Mouse (Mus musculus) layer of hippocampus, postnatal 14 days (tissue): ENCODE data around the gene Ptgis. TPM values are rescaled to one million over a fixed set of nuclear protein-coding genes. Genes with fewer than 3 reads are reported as not detected.
A peak's percentile ranks its signal among the peaks of the same experiment; 100 is the strongest.

Experiments
- DNase-seq, 2 experiments: peaks; one replicate each; pipeline ENCODE4 v3.0.0; 2021 to 2022; ENCODE audit warnings: low spot score in 2 of 2, mixed read lengths in 1 of 2
- total RNA-seq, 2 experiments: library from RNA; stranded (reverse); gene quantifications; 2 replicates each; pipeline ENCODE4 v1.2.3; 2021

Gene Ptgis
- total RNA-seq, 2 experiments from 2014 or later = 1.3 to 2.1 TPM

- DNase-seq = no peak
These were observed 41.6 kb downstream of the Ptgis start for GRCm38 (mm10) chr2:167198660-167199427.

DNA sequence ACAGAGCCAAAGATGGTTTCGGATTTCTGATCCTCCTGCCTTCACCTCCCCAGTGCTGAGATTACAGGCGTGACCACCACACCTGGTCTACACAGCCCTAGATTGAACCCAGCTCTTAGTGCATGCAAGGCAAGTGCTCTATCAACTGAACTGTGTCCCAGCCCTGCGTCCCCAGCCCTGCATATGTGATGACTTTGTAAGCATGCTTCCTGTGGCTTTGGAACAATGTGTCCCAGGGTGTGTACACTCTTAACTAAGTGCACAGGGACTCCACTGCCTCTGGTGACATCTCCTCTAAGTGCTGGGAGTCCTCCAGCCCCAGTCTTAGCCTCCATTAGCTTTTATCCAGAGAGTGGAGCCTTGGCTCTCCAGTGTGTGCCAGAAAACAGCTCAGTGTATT is 47.0 kb downstream of the Ptgis start:
- no peak for DNase-seq

GRCm38 (mm10) chr2:167190076-167190399 is 50.4 kb downstream of the Ptgis start, which contains the start of gene Kcnb1:
Kcnb1 (minus strand) TSS chr2:167190155.
- peak; percentile 82 to 87 for DNase-seq

- DNase-seq = peak; percentile 29 to 62
These were observed 50.9 kb downstream of the Ptgis start for GRCm38 (mm10) chr2:167189291-167190075.

DNA sequence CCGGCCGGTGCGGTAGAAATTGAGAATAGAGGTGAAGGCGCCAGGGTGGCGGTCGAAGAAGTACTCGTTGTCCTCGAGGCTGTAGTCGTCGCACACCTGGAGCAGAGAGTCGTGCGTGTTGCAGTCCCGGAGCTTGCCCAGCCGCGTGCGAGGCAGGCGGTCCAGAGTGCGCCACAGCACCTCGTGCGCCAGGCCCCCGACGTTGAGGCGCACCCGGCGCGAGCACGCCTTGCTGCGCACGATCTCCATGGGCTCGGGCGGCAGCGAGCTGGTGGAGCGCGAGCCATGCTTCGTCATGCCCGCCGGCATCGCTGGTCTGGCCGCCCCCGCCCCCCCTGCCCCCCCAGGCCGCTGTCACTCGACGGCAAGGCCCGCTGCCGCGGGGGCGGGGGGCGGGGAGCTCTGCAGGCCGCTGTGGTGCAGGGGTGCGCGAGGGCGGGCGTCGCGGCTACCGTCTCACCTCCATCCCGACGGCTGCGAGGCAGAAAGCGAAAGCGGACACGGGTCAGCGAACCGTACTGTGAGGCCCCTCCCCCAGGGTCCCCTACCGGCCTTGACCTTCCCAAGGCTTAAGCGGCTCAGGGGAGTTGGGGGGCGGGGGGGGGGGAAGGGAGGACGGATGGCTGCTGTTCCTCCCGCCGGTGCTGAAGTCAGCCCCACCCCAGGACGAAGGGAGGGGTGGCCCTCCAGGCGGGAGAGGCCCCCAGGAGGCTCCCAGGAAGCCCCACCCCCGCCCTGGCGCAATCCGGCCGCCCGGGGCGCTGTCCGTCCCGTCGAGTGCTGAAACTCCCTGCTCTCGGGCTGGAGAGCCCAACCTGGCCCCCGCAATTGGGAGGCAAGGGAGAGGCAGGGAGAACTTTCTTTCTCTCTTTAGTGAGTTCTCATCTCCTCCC is 51.8 kb downstream of the Ptgis start:
- peak; percentile 40 to 43 for DNase-seq

GRCm38 (mm10) chr2:167187119-167187518 is 53.3 kb downstream of the Ptgis start:
- DNase-seq = no peak

DNA sequence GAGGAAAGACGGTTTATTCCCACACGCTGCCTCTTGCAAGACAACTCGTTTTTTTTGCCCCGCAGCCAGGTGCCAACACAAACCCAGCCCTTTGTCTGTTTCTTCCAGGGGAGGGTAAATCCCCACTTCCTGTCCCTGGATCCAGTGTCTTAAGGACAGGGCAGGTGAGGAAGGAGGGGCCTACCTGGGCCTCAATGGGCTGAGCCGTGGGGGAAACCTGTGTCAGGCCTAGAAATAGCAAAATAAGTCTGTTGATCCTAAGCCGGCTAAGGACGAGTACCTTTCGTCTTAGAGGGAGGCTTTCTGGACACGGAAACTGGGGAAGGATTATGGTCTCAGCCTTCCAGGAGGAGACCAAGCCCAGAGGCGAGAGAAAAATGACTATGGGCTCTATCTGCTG is 53.9 kb downstream of the Ptgis start:
- no peak for DNase-seq

DNA sequence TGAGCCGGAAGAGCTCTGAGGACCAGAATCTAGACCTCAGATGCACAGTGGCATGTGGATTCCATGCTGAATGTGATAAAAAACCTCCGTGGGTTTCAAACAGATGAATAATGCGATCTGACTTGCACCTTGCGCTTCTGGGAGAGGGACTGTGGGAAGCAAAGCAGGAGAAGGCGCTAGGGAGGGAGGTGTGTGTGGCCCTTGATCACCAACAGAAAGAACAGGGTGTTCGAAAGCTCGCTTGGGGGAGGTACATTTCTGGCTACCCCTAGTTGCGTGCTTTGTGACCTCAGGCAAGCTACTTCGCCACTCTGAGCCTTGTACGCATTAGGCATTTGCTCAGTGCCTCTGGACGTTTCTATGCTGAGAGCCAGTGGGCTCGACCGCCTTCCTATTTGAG is 54.4 kb downstream of the Ptgis start:
- no peak for DNase-seq

GRCm38 (mm10) chr2:167185432-167185831 is 55.0 kb downstream of the Ptgis start:
- DNase-seq = no peak

- no peak for DNase-seq
These were observed 58.6 kb downstream of the Ptgis start for GRCm38 (mm10) chr2:167181662-167182389.

- no peak for DNase-seq
These were observed 59.3 kb downstream of the Ptgis start for GRCm38 (mm10) chr2:167181096-167181495.

- no peak for DNase-seq
These were observed 61.1 kb downstream of the Ptgis start for GRCm38 (mm10) chr2:167179301-167179700.

GRCm38 (mm10) chr2:167177231-167177641 is 63.2 kb downstream of the Ptgis start:
- DNase-seq = no peak

GRCm38 (mm10) chr2:167175284-167175683 is 65.1 kb downstream of the Ptgis start:
- no peak for DNase-seq

GRCm38 (mm10) chr2:167173051-167173875 is 67.1 kb downstream of the Ptgis start:
- DNase-seq = no peak

- DNase-seq = no peak
These were observed 72.7 kb downstream of the Ptgis start for GRCm38 (mm10) chr2:167167515-167168212.

DNA sequence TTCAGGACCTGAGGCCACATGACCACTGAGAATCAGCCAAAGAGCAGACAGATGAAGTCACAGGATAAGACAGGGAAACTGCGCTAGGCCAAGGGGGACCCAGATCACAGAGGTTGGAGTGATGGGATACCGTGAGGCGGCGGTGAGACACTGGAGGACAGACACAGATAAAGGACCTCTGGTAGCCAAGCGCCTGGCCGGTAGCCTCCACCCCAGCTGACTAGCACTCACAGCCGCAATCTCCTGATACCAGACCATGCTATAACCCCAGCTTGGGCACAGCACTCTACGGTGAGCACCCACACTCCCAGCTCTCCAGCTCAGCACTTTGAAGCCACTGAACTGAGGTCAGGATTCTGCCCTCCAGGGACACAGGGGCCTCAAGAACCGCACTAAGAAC is 76.8 kb downstream of the Ptgis start:
- no peak for DNase-seq

DNA sequence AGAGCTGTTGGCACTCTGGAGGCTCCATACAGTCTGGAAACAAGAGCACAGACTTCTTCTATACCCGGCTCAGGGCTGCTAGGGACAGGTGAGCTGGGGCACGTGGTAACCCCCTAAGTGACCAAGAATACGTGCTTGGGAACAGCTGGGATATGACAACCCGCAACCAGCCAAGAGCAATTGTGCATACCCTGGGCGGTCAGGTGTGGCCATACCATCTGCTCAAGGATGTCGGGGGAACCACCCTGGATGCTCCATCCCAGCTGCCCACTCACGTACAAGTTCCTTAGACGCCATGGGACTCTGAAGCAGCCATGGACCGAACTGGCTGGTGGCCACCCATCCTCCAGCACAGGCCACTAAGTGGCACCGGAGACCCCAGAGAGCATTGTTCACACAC is 77.3 kb downstream of the Ptgis start:
- DNase-seq = no peak

DNA sequence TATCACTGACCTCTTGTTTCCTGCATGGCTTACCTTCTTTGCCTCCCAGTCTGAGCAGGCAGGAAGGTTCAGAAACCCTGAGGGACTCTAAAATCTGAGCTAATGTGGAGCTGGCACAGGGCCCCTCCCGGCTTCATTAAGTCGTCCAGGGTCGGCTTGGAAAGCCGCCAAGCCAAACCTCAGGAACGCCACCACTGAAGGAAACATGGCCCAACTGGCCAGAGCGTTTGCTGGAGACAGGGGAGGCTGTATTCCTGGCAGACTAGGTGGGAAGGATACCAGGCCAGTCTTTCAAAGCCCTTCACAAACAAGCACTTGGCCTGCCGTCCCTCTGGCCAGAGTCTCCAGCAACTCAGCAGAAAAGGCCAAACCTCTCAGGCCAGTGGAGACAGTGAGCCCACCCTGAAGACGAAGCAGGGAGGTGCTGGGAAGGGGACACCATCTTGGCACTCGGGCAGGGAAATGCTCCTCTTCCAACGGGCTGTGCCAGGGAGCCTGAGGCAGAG is 77.8 kb downstream of the Ptgis start:
- peak in 1 of 2 experiments; percentile 73 for DNase-seq
